Mouse (Mus musculus) brain, embryonic 18.5 days (tissue): ENCODE measurements around the gene Fads1.

Experiments
- DNase-seq: peaks from one replicate; pipeline ENCODE4 v3.0.0-alpha.2; 2012; ENCODE audit warnings: low read depth, low spot score

Gene Fads1

GRCm38 (mm10) chr19:10176941-10177372 is 5.7 kb upstream of the Fads1 start:
- DNase-seq = no peak

GRCm38 (mm10) chr19:10181225-10181624 is 1.5 kb upstream of the Fads1 start:
- DNase-seq = no peak

- DNase-seq = no peak
Observed at GRCm38 (mm10) chr19:10182142-10182541, 546 bp upstream of the Fads1 start.

- peak; percentile 71 for DNase-seq
Observed at GRCm38 (mm10) chr19:10183299-10183983, 753 bp downstream of the Fads1 start.

GRCm38 (mm10) chr19:10184096-10184495 is 1.4 kb downstream of the Fads1 start:
- peak; percentile 51 for DNase-seq

GRCm38 (mm10) chr19:10185876-10186275 is 3.2 kb downstream of the Fads1 start:
- DNase-seq = no peak

GRCm38 (mm10) chr19:10186569-10186968 is 3.9 kb downstream of the Fads1 start:
- DNase-seq = no peak

GRCm38 (mm10) chr19:10188281-10188811 is 5.7 kb downstream of the Fads1 start:
- DNase-seq = peak; percentile 69

GRCm38 (mm10) chr19:10189022-10189421 is 6.3 kb downstream of the Fads1 start:
- no peak for DNase-seq

GRCm38 (mm10) chr19:10189940-10190339 is 7.3 kb downstream of the Fads1 start:
- no peak for DNase-seq

GRCm38 (mm10) chr19:10190796-10191195 is 8.1 kb downstream of the Fads1 start:
- DNase-seq = no peak

GRCm38 (mm10) chr19:10191326-10191725 is 8.6 kb downstream of the Fads1 start:
- DNase-seq = no peak

GRCm38 (mm10) chr19:10194337-10194736 is 11.6 kb downstream of the Fads1 start:
- no peak for DNase-seq

- DNase-seq = no peak
Observed at GRCm38 (mm10) chr19:10195252-10195651, 12.6 kb downstream of the Fads1 start.

- no peak for DNase-seq
Observed at GRCm38 (mm10) chr19:10197130-10197529, 14.4 kb downstream of the Fads1 start.

GRCm38 (mm10) chr19:10198286-10198685 is 15.6 kb downstream of the Fads1 start:
- DNase-seq = no peak

- no peak for DNase-seq
Observed at GRCm38 (mm10) chr19:10198723-10199122, 16.0 kb downstream of the Fads1 start.

GRCm38 (mm10) chr19:10203146-10203847 is 20.6 kb downstream of the Fads1 start:
- no peak for DNase-seq

- peak; percentile 81 for DNase-seq
Observed at GRCm38 (mm10) chr19:10203848-10204615, 21.3 kb downstream of the Fads1 start, which contains the start of the genes Tmem258 and Fen1. Gene Tmem258, plus strand, starts transcription at chr19:10204014. Gene Fen1, minus strand, starts transcription at chr19:10204169.

GRCm38 (mm10) chr19:10204616-10205001 is 21.9 kb downstream of the Fads1 start:
- no peak for DNase-seq

- no peak for DNase-seq
Observed at GRCm38 (mm10) chr19:10205051-10205450, 22.4 kb downstream of the Fads1 start.

- no peak for DNase-seq
Observed at GRCm38 (mm10) chr19:10208851-10209250, 26.2 kb downstream of the Fads1 start.
